Mouse (Mus musculus) MEL (cell line): ENCODE results near the gene Aco2. TPM values are rescaled to one million over a fixed set of nuclear protein-coding genes. Genes with fewer than 3 reads are reported as not detected.

Experiments used
- DNase-seq: peaks from one replicate; pipeline ENCODE4 v3.0.0; 2011; ENCODE audit warnings: low read depth, low spot score
- H3K27ac ChIP-seq: 2 replicates; pipeline ENCODE4 v1.5.1; 2012; ENCODE audit warnings: low read depth, mild to moderate bottlenecking, control low read depth, low read length, moderate library complexity; ENCODE audit not compliant: control insufficient read depth
- H3K27me3 ChIP-seq, 2 experiments: fragments of 150-350 bp in 1 of 2; sonication (generic) in 1 of 2; 2 replicates each; pipeline ENCODE4 v1.6.1; 2012; ENCODE audit warnings: low read length in 2 of 2, mild to moderate bottlenecking in 2 of 2, improper control_type of control experiment in 1 of 2, moderate library complexity in 1 of 2; ENCODE audit not compliant: insufficient read depth in 2 of 2, control insufficient read depth in 1 of 2
- H3K36me3 ChIP-seq, 2 experiments: 2 replicates each; pipeline ENCODE4 v1.6.1; 2012 to 2014; ENCODE audit warnings: low read length in 2 of 2, improper control_type of control experiment in 1 of 2, inconsistent platforms in 1 of 2, mild to moderate bottlenecking in 1 of 2; ENCODE audit not compliant: insufficient read depth in 2 of 2, control insufficient read depth in 1 of 2
- H3K4me1 ChIP-seq, 2 experiments: fragments of 150-350 bp in 1 of 2; sonication (generic) in 1 of 2; 2 replicates each; pipeline ENCODE4 v1.6.1; 2012; ENCODE audit warnings: low read length in 2 of 2, improper control_type of control experiment in 1 of 2, mild to moderate bottlenecking in 1 of 2; ENCODE audit not compliant: insufficient read depth in 2 of 2, control insufficient read depth in 1 of 2
- H3K4me3 ChIP-seq, 2 experiments: fragments of 150-350 bp in 1 of 2; sonication (generic) in 1 of 2; 2 replicates each; pipeline ENCODE4 v1.5.1; 2012; ENCODE audit warnings: low read depth in 2 of 2, low read length in 2 of 2, mild to moderate bottlenecking in 2 of 2, moderate library complexity in 2 of 2, control low read depth in 1 of 2, improper control_type of control experiment in 1 of 2; ENCODE audit not compliant: control insufficient read depth in 1 of 2, insufficient read depth in 1 of 2
- H3K79me2 ChIP-seq: 2 replicates; pipeline ENCODE4 v1.6.1; 2012; ENCODE audit warnings: mild to moderate bottlenecking, low read length, moderate library complexity; ENCODE audit not compliant: control insufficient read depth, poor library complexity, insufficient read depth
- H3K9ac ChIP-seq: 2 replicates; pipeline ENCODE4 v1.6.1; 2012; ENCODE audit warnings: low read depth, mild to moderate bottlenecking, control low read depth, low read length, moderate library complexity; ENCODE audit not compliant: control insufficient read depth, poor library complexity, severe bottlenecking
- H3K9me3 ChIP-seq: fragments of 150-350 bp; sonication (generic); replicated peaks from 2 replicates; pipeline ENCODE4 v1.6.1; 2012; ENCODE audit warnings: mild to moderate bottlenecking, low read length, improper control_type of control experiment, moderate library complexity; ENCODE audit not compliant: insufficient read depth
- BHLHE40 ChIP-seq: IDR thresholded peaks from 2 replicates; pipeline ENCODE4 v1.6.1; 2012; ENCODE audit warnings: low read depth, mild to moderate bottlenecking, inconsistent platforms, low read length, improper control_type of control experiment, borderline replicate concordance
- CHD1 ChIP-seq: IDR thresholded peaks from 2 replicates; pipeline ENCODE4 v1.6.1; 2012; ENCODE audit warnings: low read depth, mild to moderate bottlenecking, inconsistent platforms, low read length, improper control_type of control experiment
- CHD2 ChIP-seq: IDR thresholded peaks from 2 replicates; pipeline ENCODE4 v1.6.1; 2011; ENCODE audit warnings: low read length, improper control_type of control experiment
- E2F4 ChIP-seq: IDR thresholded peaks from 2 replicates; pipeline ENCODE4 v1.6.1; 2011; ENCODE audit warnings: low read depth, low read length, improper control_type of control experiment, borderline replicate concordance
- ELF1 ChIP-seq: IDR thresholded peaks from 2 replicates; pipeline ENCODE4 v1.6.1; 2014; ENCODE audit warnings: low read depth, mild to moderate bottlenecking, inconsistent platforms, low read length, improper control_type of control experiment, moderate library complexity
- EP300 ChIP-seq, 2 experiments: IDR thresholded peaks; 2 replicates each; pipeline ENCODE4 v1.6.1; 2011; ENCODE audit warnings: improper control_type of control experiment in 2 of 2, low read length in 2 of 2, low read depth in 1 of 2, mild to moderate bottlenecking in 1 of 2
- ETS1 ChIP-seq: IDR thresholded peaks from 2 replicates; pipeline ENCODE4 v1.6.1; 2012; ENCODE audit warnings: low read depth, mild to moderate bottlenecking, inconsistent platforms, low read length, improper control_type of control experiment, moderate library complexity
- GABPA ChIP-seq: IDR thresholded peaks from 2 replicates; pipeline ENCODE4 v1.6.1; 2012; ENCODE audit warnings: low read depth, mild to moderate bottlenecking, inconsistent platforms, low read length, improper control_type of control experiment, moderate library complexity
- GATA1 ChIP-seq: IDR thresholded peaks from 2 replicates; pipeline ENCODE4 v1.6.1; 2011; ENCODE audit warnings: low read depth, low read length, improper control_type of control experiment
- HCFC1 ChIP-seq: IDR thresholded peaks from 2 replicates; pipeline ENCODE4 v1.6.1; 2012; ENCODE audit warnings: low read depth, mild to moderate bottlenecking, inconsistent platforms, low read length, improper control_type of control experiment, moderate library complexity
- JUND ChIP-seq: IDR thresholded peaks from 2 replicates; pipeline ENCODE4 v1.6.1; 2011; ENCODE audit warnings: low read depth, mild to moderate bottlenecking, improper control_type of control experiment, low read length
- KAT2A ChIP-seq: conservative IDR thresholded peaks from 2 replicates; pipeline ENCODE4 v1.6.1; 2012; ENCODE audit warnings: low read depth, low read length, improper control_type of control experiment, inconsistent platforms
- MAFK ChIP-seq: IDR thresholded peaks from 2 replicates; pipeline ENCODE4 v1.6.1; 2011; ENCODE audit warnings: low read depth, mild to moderate bottlenecking, low read length, improper control_type of control experiment, borderline replicate concordance
- MAX ChIP-seq: IDR thresholded peaks from 2 replicates; pipeline ENCODE4 v1.6.1; 2011; ENCODE audit warnings: low read length, improper control_type of control experiment
- MAZ ChIP-seq: IDR thresholded peaks from 2 replicates; pipeline ENCODE4 v1.6.1; 2012; ENCODE audit warnings: low read depth, mild to moderate bottlenecking, inconsistent platforms, low read length, improper control_type of control experiment
- MEF2A ChIP-seq: IDR thresholded peaks from 2 replicates; pipeline ENCODE4 v1.6.1; 2014; ENCODE audit warnings: low read depth, mild to moderate bottlenecking, inconsistent platforms, low read length, improper control_type of control experiment; ENCODE audit not compliant: poor library complexity, insufficient replicate concordance, severe bottlenecking; ENCODE audit errors: extremely low read depth
- MXI1 ChIP-seq: IDR thresholded peaks from 2 replicates; pipeline ENCODE4 v1.6.1; 2011; ENCODE audit warnings: mild to moderate bottlenecking, low read depth, low read length, improper control_type of control experiment
- MYB ChIP-seq: IDR thresholded peaks from 2 replicates; pipeline ENCODE4 v1.6.1; 2011; ENCODE audit warnings: mild to moderate bottlenecking, low read depth, low read length, improper control_type of control experiment
- NELFE ChIP-seq: IDR thresholded peaks from 2 replicates; pipeline ENCODE4 v1.6.1; 2011; ENCODE audit warnings: low read depth, low read length, improper control_type of control experiment
- NRF1 ChIP-seq: IDR thresholded peaks from 2 replicates; pipeline ENCODE4 v1.6.1; 2014; ENCODE audit warnings: low read depth, mild to moderate bottlenecking, inconsistent platforms, low read length, improper control_type of control experiment, moderate library complexity; ENCODE audit not compliant: poor library complexity, insufficient read depth, severe bottlenecking
- POLR2A ChIP-seq, 2 experiments: IDR thresholded peaks; 2 replicates each; pipeline ENCODE4 v1.6.1; 2011 to 2012; ENCODE audit warnings: low read length in 2 of 2, mild to moderate bottlenecking in 2 of 2, control low read depth in 1 of 2, improper control_type of control experiment in 1 of 2, low read depth in 1 of 2, moderate library complexity in 1 of 2; ENCODE audit not compliant: control insufficient read depth in 1 of 2, insufficient read depth in 1 of 2, poor library complexity in 1 of 2
- POLR2AphosphoS2 ChIP-seq: IDR thresholded peaks from 2 replicates; pipeline ENCODE4 v1.6.1; 2011; ENCODE audit warnings: low read length, improper control_type of control experiment
- POLR2AphosphoS5 ChIP-seq: IDR thresholded peaks from 2 replicates; pipeline ENCODE4 v1.6.1; 2012; ENCODE audit warnings: low read depth, borderline replicate concordance, mild to moderate bottlenecking, inconsistent platforms, low read length, moderate library complexity, mixed read lengths
- RAD21 ChIP-seq: IDR thresholded peaks from 2 replicates; pipeline ENCODE4 v1.6.1; 2011; ENCODE audit warnings: mild to moderate bottlenecking, low read depth, low read length, improper control_type of control experiment
- RCOR1 ChIP-seq: IDR thresholded peaks from 2 replicates; pipeline ENCODE4 v1.6.1; 2012; ENCODE audit warnings: low read depth, mild to moderate bottlenecking, inconsistent platforms, low read length, improper control_type of control experiment
- SIN3A ChIP-seq: IDR thresholded peaks from 2 replicates; pipeline ENCODE4 v1.6.1; 2012; ENCODE audit warnings: low read length, improper control_type of control experiment, inconsistent platforms
- SMC3 ChIP-seq: IDR thresholded peaks from 2 replicates; pipeline ENCODE4 v1.6.1; 2011; ENCODE audit warnings: low read depth, low read length, improper control_type of control experiment
- TAL1 ChIP-seq: IDR thresholded peaks from 2 replicates; pipeline ENCODE4 v1.6.1; 2012; ENCODE audit warnings: mild to moderate bottlenecking, inconsistent platforms, low read length, moderate library complexity, mixed read lengths
- TBP ChIP-seq: IDR thresholded peaks from 2 replicates; pipeline ENCODE4 v1.8.0; 2011; ENCODE audit warnings: low read depth, low read length, improper control_type of control experiment
- TCF12 ChIP-seq: IDR thresholded peaks from 2 replicates; pipeline ENCODE4 v1.6.1; 2014; ENCODE audit warnings: low read depth, mild to moderate bottlenecking, inconsistent platforms, low read length, improper control_type of control experiment, moderate library complexity
- UBTF ChIP-seq: IDR thresholded peaks from 2 replicates; pipeline ENCODE4 v1.6.1; 2012; ENCODE audit warnings: low read depth, mild to moderate bottlenecking, inconsistent platforms, low read length, improper control_type of control experiment, moderate library complexity, borderline replicate concordance; ENCODE audit not compliant: insufficient read depth
- USF1 ChIP-seq: IDR thresholded peaks from 2 replicates; pipeline ENCODE4 v1.6.1; 2014; ENCODE audit warnings: low read depth, mild to moderate bottlenecking, inconsistent platforms, low read length, improper control_type of control experiment, moderate library complexity
- USF2 ChIP-seq, 2 experiments: IDR thresholded peaks; 2 replicates each; pipeline ENCODE4 v1.6.1; 2011 to 2012; ENCODE audit warnings: improper control_type of control experiment in 2 of 2, low read length in 2 of 2, borderline replicate concordance in 1 of 2, inconsistent platforms in 1 of 2, low read depth in 1 of 2, mild to moderate bottlenecking in 1 of 2; ENCODE audit not compliant: insufficient read depth in 1 of 2
- ZC3H11A ChIP-seq: IDR thresholded peaks from 2 replicates; pipeline ENCODE4 v1.6.1; 2012; ENCODE audit warnings: low read depth, mild to moderate bottlenecking, inconsistent platforms, low read length, improper control_type of control experiment
- ZKSCAN1 ChIP-seq: IDR thresholded peaks from 2 replicates; pipeline ENCODE4 v1.6.1; 2012; ENCODE audit warnings: low read depth, mild to moderate bottlenecking, inconsistent platforms, low read length, improper control_type of control experiment, moderate library complexity
- ZMIZ1 ChIP-seq: IDR thresholded peaks from 2 replicates; pipeline ENCODE4 v1.6.1; 2012; ENCODE audit warnings: low read depth, mild to moderate bottlenecking, inconsistent platforms, low read length, improper control_type of control experiment, moderate library complexity
- ZNF384 ChIP-seq: IDR thresholded peaks from 2 replicates; pipeline ENCODE4 v1.6.1; 2012; ENCODE audit warnings: low read depth, mild to moderate bottlenecking, inconsistent platforms, low read length, improper control_type of control experiment
- polyA plus RNA-seq, 2 experiments: library from polyadenylated mRNA; stranded (reverse) in 1 of 2; unstranded in 1 of 2; fragments of >175 nt in 1 of 2; fragments of >200 nt in 1 of 2; gene quantifications; 2 replicates each; pipeline versions ENCODE4 v1.2.1 to v1.2.4; 2012; ENCODE audit warnings: low replicate concordance in 2 of 2, low read depth in 1 of 2; ENCODE audit not compliant: insufficient read length in 2 of 2, insufficient read depth in 1 of 2, missing spikeins in 1 of 2
- total RNA-seq: library from RNA; depleted of rRNA; stranded (reverse); fragments of 300-350 nt; gene quantifications from 2 replicates; pipeline ENCODE4 v1.2.3, GENCODE M21; 2012

Gene Aco2
- total and polyA plus RNA-seq, 3 experiments: 248 to 1,242 (median 447) TPM

DNA sequence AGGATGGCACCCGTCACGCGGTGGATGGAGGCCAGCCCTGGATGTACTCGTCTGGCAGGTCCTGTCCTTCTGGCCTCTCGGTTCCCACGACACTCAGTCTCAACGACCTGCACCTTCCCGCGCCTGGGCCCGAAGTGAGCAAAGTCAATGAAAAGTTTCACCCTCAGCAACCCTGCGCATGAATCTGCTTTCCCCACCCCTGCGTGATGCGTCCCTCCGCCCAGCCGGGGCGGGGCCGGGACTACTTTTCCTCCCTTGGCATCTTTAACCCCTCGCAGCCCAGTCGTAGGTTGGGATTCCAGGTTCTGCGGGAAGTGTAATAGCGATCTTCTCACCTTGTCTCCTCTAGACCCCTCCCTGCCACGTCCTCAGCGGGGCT, 14.0 kb upstream of the Aco2 start:
- Histone ChIP-seq H3K27me3 (no peaks in the 10 kb centered on the region), H3K27ac (peak overlapping the region; percentile 96), H3K4me3 (peak overlapping the region; percentile 87 to 98), H3K9me3 (no peaks in the 10 kb centered on the region), H3K4me1 (peaks cover 4 to 7% of the 10 kb centered on the region in 2 experiments; a peak in 2 of 4 replicates), H3K79me2 (peaks cover 46% of the 10 kb centered on the region), H3K9ac (peak overlapping the region; percentile 90), H3K36me3 (peaks cover 2 to 13% of the 10 kb centered on the region in 2 experiments; a peak in 3 of 4 replicates)
- DNase-seq: peak; percentile 95
- TF ChIP-seq CHD2: peak; percentile 61
- no peak for TF ChIP-seq ELF1
- TF ChIP-seq BHLHE40: peak; percentile 33; the same call in 1 of the 2 replicates
- peak; percentile 99 for TF ChIP-seq POLR2A (IDR thresholded peaks at IDR 0.05; ENCODE audit: control insufficient read depth in 1 of 2, insufficient read depth in 1 of 2, low read depth in 1 of 2, low read length in 2 of 2, poor library complexity in 1 of 2)
- no peak for TF ChIP-seq RCOR1
- no peak for TF ChIP-seq SMC3
- peak; percentile 64 for TF ChIP-seq NRF1
- no peak for TF ChIP-seq MYB
- TF ChIP-seq GATA1: 0 out of 2 replicates have a peak, but pooled peaks have one; percentile 9
- TF ChIP-seq MEF2A: peak; percentile 71; the same call in 1 of the 2 replicates
- peak; percentile 97 for TF ChIP-seq TBP
- peak; percentile 87 for TF ChIP-seq HCFC1
- TF ChIP-seq MAZ: peak; percentile 100
- peak; percentile 83; the same call in 1 of the 2 replicates for TF ChIP-seq E2F4
- no peak for TF ChIP-seq USF2 (IDR thresholded peaks at IDR 0.05; ENCODE audit: borderline replicate concordance in 1 of 2, insufficient read depth in 1 of 2, low read depth in 1 of 2, low read length in 2 of 2)
- peak; percentile 90; the same call in 1 of the 2 replicates for TF ChIP-seq POLR2AphosphoS5
- TF ChIP-seq TAL1: no peak
- TF ChIP-seq USF1: peak; percentile 38
- peak; percentile 97; the same call in 1 of the 2 replicates for TF ChIP-seq CHD1
- peak; percentile 98 for TF ChIP-seq KAT2A
- TF ChIP-seq SIN3A: peak; percentile 99
- TF ChIP-seq UBTF: no peak
- TF ChIP-seq ZC3H11A: no peak
- peak; percentile 88; the same call in 1 of the 2 replicates for TF ChIP-seq ZNF384
- no peak for TF ChIP-seq GABPA
- peak; percentile 96 for TF ChIP-seq POLR2AphosphoS2
- peak in 1 of 2 experiments; percentile 68; a peak in 2 of 4 replicates for TF ChIP-seq EP300 (IDR thresholded peaks at IDR 0.05; ENCODE audit: low read depth in 1 of 2, low read length in 2 of 2)
- TF ChIP-seq NELFE: peak; percentile 99
- TF ChIP-seq MAFK: no peak
- TF ChIP-seq MXI1: peak; percentile 90
- TF ChIP-seq MAX: peak; percentile 56; the same call in 1 of the 2 replicates
- TF ChIP-seq JUND: no peak
- peak; percentile 84 for TF ChIP-seq ZKSCAN1
- TF ChIP-seq TCF12: peak; percentile 96
- TF ChIP-seq ETS1: peak; percentile 84
- peak; percentile 98 for TF ChIP-seq ZMIZ1
- no peak for TF ChIP-seq RAD21
